Mouse (Mus musculus): ENCODE data around the gene Gnb2. TPM values are rescaled to one million over a fixed set of nuclear protein-coding genes. Genes with fewer than 3 reads are reported as not detected.

Gnb2 gene
- polyA plus RNA-seq, 1 experiment: 1,215 TPM

GRCm38 (mm10) chr5:137511706-137512105 is 21.6 kb downstream of the Gnb2 start:
- Histone ChIP-seq H3K4me3 (ENCODE audit: low read depth, low read length) (no peak overlapping the region), H3K36me3 (ENCODE audit: control insufficient read depth, insufficient read depth, low read length) (no peaks in the 10 kb centered on the region), H3K4me1 (ENCODE audit: control insufficient read depth, insufficient read depth, insufficient read length, low read length) (peaks cover 7% of the 10 kb centered on the region; the same call in 1 of the 2 replicates), H3K27me3 (ENCODE audit: control insufficient read depth, insufficient read depth, low read length) (no peaks in the 10 kb centered on the region), H3K27ac (ENCODE audit: insufficient read depth, low read depth, low read length) (no peak overlapping the region)
- no peak for TF ChIP-seq CTCF (IDR thresholded peaks at IDR 0.05; ENCODE audit: extremely low read depth, insufficient read length, insufficient replicate concordance, low read depth, low read length)
- TF ChIP-seq POLR2A (IDR thresholded peaks at IDR 0.05; ENCODE audit: low read depth, low read length): no peak
- WGBS: 76% methylated on average over 3 of the region's 3 CpGs

- H3K27ac ChIP-seq (ENCODE audit: insufficient read depth, low read depth, low read length): no peak overlapping the region
- peak overlapping the region; percentile 97 for H3K4me3 ChIP-seq (ENCODE audit: low read depth, low read length)
- H3K4me1 ChIP-seq (ENCODE audit: control insufficient read depth, insufficient read depth, insufficient read length, low read length): peaks cover 7% of the 10 kb centered on the region; the same call in 1 of the 2 replicates
- H3K27me3 ChIP-seq (ENCODE audit: control insufficient read depth, insufficient read depth, low read length): no peaks in the 10 kb centered on the region
- TF ChIP-seq CTCF (IDR thresholded peaks at IDR 0.05; ENCODE audit: extremely low read depth, insufficient read length, insufficient replicate concordance, low read depth, low read length): no peak
- TF ChIP-seq POLR2A (IDR thresholded peaks at IDR 0.05; ENCODE audit: low read depth, low read length): no peak
- H3K36me3 ChIP-seq (ENCODE audit: control insufficient read depth, insufficient read depth, low read length): no peaks in the 10 kb centered on the region
- WGBS: 1% methylated on average over 71 of the region's 83 CpGs
These were observed 22.5 kb downstream of the Gnb2 start for GRCm38 (mm10) chr5:137510573-137511390.

GRCm38 (mm10) chr5:137510014-137510501 is 23.3 kb downstream of the Gnb2 start:
- Histone ChIP-seq H3K36me3 (ENCODE audit: control insufficient read depth, insufficient read depth, low read length) (no peaks in the 10 kb centered on the region), H3K27me3 (ENCODE audit: control insufficient read depth, insufficient read depth, low read length) (no peaks in the 10 kb centered on the region), H3K4me3 (ENCODE audit: low read depth, low read length) (peak overlapping the region; percentile 97), H3K4me1 (ENCODE audit: control insufficient read depth, insufficient read depth, insufficient read length, low read length) (peaks cover 7% of the 10 kb centered on the region; the same call in 1 of the 2 replicates), H3K27ac (ENCODE audit: insufficient read depth, low read depth, low read length) (no peak overlapping the region)
- TF ChIP-seq CTCF (IDR thresholded peaks at IDR 0.05; ENCODE audit: extremely low read depth, insufficient read length, insufficient replicate concordance, low read depth, low read length) (no peak), POLR2A (IDR thresholded peaks at IDR 0.05; ENCODE audit: low read depth, low read length) (no peak)
- 1% methylated on average over 49 of the region's 52 CpGs for WGBS

- 65% methylated on average over 6 of the region's 6 CpGs for WGBS
- Histone ChIP-seq H3K4me1 (ENCODE audit: control insufficient read depth, insufficient read depth, insufficient read length, low read length) (peaks cover 3% of the 10 kb centered on the region; the same call in 1 of the 2 replicates), H3K4me3 (ENCODE audit: low read depth, low read length) (no peak overlapping the region), H3K27me3 (ENCODE audit: control insufficient read depth, insufficient read depth, low read length) (no peaks in the 10 kb centered on the region), H3K36me3 (ENCODE audit: control insufficient read depth, insufficient read depth, low read length) (no peaks in the 10 kb centered on the region), H3K27ac (ENCODE audit: insufficient read depth, low read depth, low read length) (no peak overlapping the region)
- no peak for TF ChIP-seq POLR2A (IDR thresholded peaks at IDR 0.05; ENCODE audit: low read depth, low read length)
- peak; percentile 23; the same call in 1 of the 2 replicates for TF ChIP-seq CTCF (IDR thresholded peaks at IDR 0.05; ENCODE audit: extremely low read depth, insufficient read length, insufficient replicate concordance, low read depth, low read length)
These were observed 29.3 kb downstream of the Gnb2 start for GRCm38 (mm10) chr5:137504041-137504440.

GRCm38 (mm10) chr5:137502667-137503110 is 30.6 kb downstream of the Gnb2 start:
- peak overlapping the region; percentile 79 for H3K27ac ChIP-seq (ENCODE audit: insufficient read depth, low read depth, low read length)
- H3K27me3 ChIP-seq (ENCODE audit: control insufficient read depth, insufficient read depth, low read length): no peaks in the 10 kb centered on the region
- no peaks in the 10 kb centered on the region for H3K36me3 ChIP-seq (ENCODE audit: control insufficient read depth, insufficient read depth, low read length)
- H3K4me1 ChIP-seq (ENCODE audit: control insufficient read depth, insufficient read depth, insufficient read length, low read length): peaks cover 3% of the 10 kb centered on the region; the same call in 1 of the 2 replicates
- peak overlapping the region; percentile 74 for H3K4me3 ChIP-seq (ENCODE audit: low read depth, low read length)
- TF ChIP-seq POLR2A (IDR thresholded peaks at IDR 0.05; ENCODE audit: low read depth, low read length): no peak; the same call in 1 of the 2 replicates
- TF ChIP-seq CTCF (IDR thresholded peaks at IDR 0.05; ENCODE audit: extremely low read depth, insufficient read length, insufficient replicate concordance, low read depth, low read length): peak; percentile 84
- under 1% methylated on average over 27 of the region's 30 CpGs for WGBS

- Histone ChIP-seq H3K36me3 (ENCODE audit: control insufficient read depth, insufficient read depth, low read length) (no peaks in the 10 kb centered on the region), H3K27ac (ENCODE audit: insufficient read depth, low read depth, low read length) (peak within 1 kb of the TSS; percentile 96), H3K4me1 (ENCODE audit: control insufficient read depth, insufficient read depth, insufficient read length, low read length) (peaks cover 3% of the 10 kb centered on the region; the same call in 1 of the 2 replicates), H3K27me3 (ENCODE audit: control insufficient read depth, insufficient read depth, low read length) (no peaks in the 10 kb centered on the region), H3K4me3 (ENCODE audit: low read depth, low read length) (peak within 1 kb of the TSS; percentile 74)
- under 1% methylated on average over 64 of the region's 64 CpGs for WGBS
- TF ChIP-seq CTCF (IDR thresholded peaks at IDR 0.05; ENCODE audit: extremely low read depth, insufficient read length, insufficient replicate concordance, low read depth, low read length): peak; percentile 94
- TF ChIP-seq POLR2A (IDR thresholded peaks at IDR 0.05; ENCODE audit: low read depth, low read length): no peak
These were observed 31.3 kb downstream of the Gnb2 start, which contains the start of gene Pop7 for GRCm38 (mm10) chr5:137501709-137502666. Gene Pop7 (minus strand): TSS chr5:137502518.
